Comparison of ENCODE assay signal across 24 mouse cellular contexts in genomic region chr4:122868041-122868440, GRCm38 (mm10). TPM values are rescaled to one million over a fixed set of nuclear protein-coding genes. Genes with fewer than 3 reads are reported as not detected.
DNase-seq lines count a peak whose midpoint lies in the region; ATAC-seq and TF ChIP-seq lines count a peak whose summit lies in the region.
"Had no signal": no experiment of that assay in that cellular context is flagged by ENCODE, and none has a peak within 500 bp of the region (broad histone marks: within the 10 kb centered on the region; RNA-seq: fewer than 3 reads in every experiment).

No protein-coding gene starts in this region.

- H3K4me2 ChIP-seq in intestine, postnatal 0 days (replicated peaks; ENCODE audit: low read depth), result no peak overlapping the region
- H3K4me2 ChIP-seq: heart, embryonic 12.5 days; hindbrain, embryonic 12.5 days had no signal

- TF ChIP-seq CTCF in C2C12 (IDR thresholded peaks at IDR 0.05; ENCODE audit: control insufficient read depth, insufficient read depth, insufficient read length), result no peak
- no peak for TF ChIP-seq CTCF in bone marrow macrophage, adult 2 months (IDR thresholded peaks at IDR 0.05; ENCODE audit: low read depth, low read length)
- no peak for TF ChIP-seq CTCF in intestine, postnatal 0 days (IDR thresholded peaks at IDR 0.05; ENCODE audit: low read depth)

- peak; percentile 47; the same call in 1 of the 2 replicates for ATAC-seq in intestine, postnatal 0 days
- ATAC-seq: activated CD4-positive, CD25-positive, alpha-beta regulatory T cell, adult 4 months; forebrain, embryonic 14.5 days; hindbrain, embryonic 16.5 days; inflammation-experienced regulatory T-cells, adult 6 months; Patski had no signal

- peak overlapping the region; percentile 69 for H3K27ac ChIP-seq in bone marrow macrophage, adult 2 months (ENCODE audit: insufficient read depth, low read depth, low read length)
- H3K27ac ChIP-seq in intestine, postnatal 0 days (ENCODE audit: low read depth, low read length), result no peak overlapping the region
- H3K27ac ChIP-seq: embryonic facial prominence, embryonic 10.5 days; forebrain, embryonic 10.5 days; gastrocnemius, adult 2 months; hindbrain, embryonic 12.5 days had no signal

- H3ac ChIP-seq in C2C12 (ENCODE audit: control insufficient read depth, insufficient read length, low read depth), result no peak overlapping the region

- no peak for DNase-seq in MN1 (ENCODE audit: low spot score)
- no peak for DNase-seq in left cerebral cortex, postnatal 25 days (ENCODE audit: low spot score in 2 of 2)
- DNase-seq in left cerebral cortex, adult 9 months (ENCODE audit: low spot score in 2 of 2), result no peak
- DNase-seq: adrenal gland, postnatal 14 days; cerebellum, adult 18-20 months; cerebellum, adult 9-11 months; cerebellum, postnatal 36 days; gastrocnemius, adult 2 months; gastrocnemius, postnatal 25 days; heart, postnatal 4 days had no signal

- TF ChIP-seq POLR2A in bone marrow macrophage, adult 2 months (IDR thresholded peaks at IDR 0.05; ENCODE audit: borderline replicate concordance, low read depth, low read length), result no peak

- H3K4me3 ChIP-seq in C2C12 (ENCODE audit: insufficient read depth, poor library complexity, severe bottlenecking), result no peak overlapping the region
- H3K4me3 ChIP-seq in bone marrow macrophage, adult 2 months (ENCODE audit: insufficient read depth, low read length), result no peak overlapping the region
- no peak overlapping the region for H3K4me3 ChIP-seq in intestine, postnatal 0 days (ENCODE audit: low read depth, low read length)
- H3K4me3 ChIP-seq: embryonic facial prominence, embryonic 10.5 days; erythroblast, embryonic 14.5 days; forebrain, embryonic 10.5 days; gastrocnemius, adult 2 months; heart, embryonic 12.5 days; hindbrain, embryonic 12.5 days had no signal

- H3K27me3 ChIP-seq in C2C12 (ENCODE audit: control insufficient read depth, insufficient read depth, insufficient read length), result no peaks in the 10 kb centered on the region
- no peaks in the 10 kb centered on the region for H3K27me3 ChIP-seq in intestine, postnatal 0 days (replicated peaks; ENCODE audit: control insufficient read depth, insufficient read depth, low read length)
- H3K27me3 ChIP-seq: CH12.LX; heart, embryonic 12.5 days; hindbrain, embryonic 12.5 days; Patski had no signal

- intact Hi-C loops in left cerebral cortex, postnatal 25 days (cut with DNase I), result no loop called here

- no peaks in the 10 kb centered on the region for H3K9me3 ChIP-seq in intestine, postnatal 0 days (ENCODE audit: control insufficient read depth)
- H3K9me3 ChIP-seq: embryonic facial prominence, embryonic 10.5 days; forebrain, embryonic 10.5 days; heart, embryonic 12.5 days; hindbrain, embryonic 12.5 days had no signal

- peaks cover 27% of the 10 kb centered on the region for H3K79me2 ChIP-seq in C2C12 (ENCODE audit: control insufficient read depth, insufficient read depth)

- peaks cover 15% of the 10 kb centered on the region for H3K79me3 ChIP-seq in C2C12 (ENCODE audit: low read depth)

- peaks cover 46% of the 10 kb centered on the region for H3K4me1 ChIP-seq in bone marrow macrophage, adult 2 months (ENCODE audit: control insufficient read depth, insufficient read depth, low read length)
- no peaks in the 10 kb centered on the region for H3K4me1 ChIP-seq in intestine, postnatal 0 days (replicated peaks; ENCODE audit: control insufficient read depth, insufficient read depth, low read length)
- H3K4me1 ChIP-seq: embryonic facial prominence, embryonic 10.5 days; forebrain, embryonic 10.5 days; hindbrain, embryonic 12.5 days had no signal

- 60% methylated on average over 1 of the region's 1 CpGs for WGBS in intestine, postnatal 0 days

- H3K36me3 ChIP-seq in C2C12 (ENCODE audit: control insufficient read depth, insufficient read depth), result peaks cover 84% of the 10 kb centered on the region
- peaks cover 82% of the 10 kb centered on the region for H3K36me3 ChIP-seq in intestine, postnatal 0 days (ENCODE audit: control insufficient read depth, insufficient read depth)

- H3K9ac ChIP-seq in intestine, postnatal 0 days (ENCODE audit: low read depth, low read length), result no peak overlapping the region
- H3K9ac ChIP-seq: heart, embryonic 12.5 days; hindbrain, embryonic 12.5 days had no signal

TF ChIP-seq in C2C12, 6 proteins besides CTCF, POLR2A, EP300 and RAD21:
- TF ChIP-seq MYOG (IDR thresholded peaks at IDR 0.05; ENCODE audit: control insufficient read depth, extremely low read depth, insufficient read length) (no peak), USF1 (IDR thresholded peaks at IDR 0.05; ENCODE audit: low read depth) (no peak), MYOD1 (IDR thresholded peaks at IDR 0.05; ENCODE audit: control insufficient read depth, insufficient read length, low read depth) (peak; percentile 10), CEBPB (IDR thresholded peaks at IDR 0.05; ENCODE audit: low read depth) (no peak), MAX (IDR thresholded peaks at IDR 0.05) (no peak), FOSL1 (IDR thresholded peaks at IDR 0.05; ENCODE audit: insufficient read depth, low read length, poor library complexity, severe bottlenecking) (peak; percentile 98)

RNA-seq across cellular contexts. Expression of gene Cap1, which starts 17.8 kb away (rescaled TPM):
- polyA plus RNA-seq in C2C12 (2012; fragmentation: generic; extraction: Trizol), result 384 TPM
- polyA plus RNA-seq in bone marrow macrophage, adult 2 months (2012; ENCODE audit: insufficient read depth, insufficient read length, missing spikeins), result 495 and 593 TPM in 2 replicates
- 58.4 and 60.4 TPM in 2 replicates for polyA plus RNA-seq in intestine, postnatal 0 days (2015; fragmentation: Nextera tagmentation; extraction: Ambion mirVana)
- total RNA-seq in left cerebral cortex, postnatal 25 days (2021), result 100 to 1,000 TPM; 274 to 277 TPM

RNA-seq across cellular contexts. Expression of gene Ppt1, which starts 32.0 kb away (rescaled TPM):
- polyA plus RNA-seq in C2C12 (2012; fragmentation: generic; extraction: Trizol), result 40.0 TPM
- 152 and 158 TPM in 2 replicates for polyA plus RNA-seq in bone marrow macrophage, adult 2 months (2012; ENCODE audit: insufficient read depth, insufficient read length, missing spikeins)
- 54.6 and 54.9 TPM in 2 replicates for polyA plus RNA-seq in intestine, postnatal 0 days (2015; fragmentation: Nextera tagmentation; extraction: Ambion mirVana)
- 10 to 100 TPM; 95.2 to 98.2 TPM for total RNA-seq in left cerebral cortex, postnatal 25 days (2021)
